Mouse (Mus musculus): ENCODE measurements around the gene D230025D16Rik. TPM values are rescaled to one million over a fixed set of nuclear protein-coding genes. Genes with fewer than 3 reads are reported as not detected.

The D230025D16Rik gene
- polyA plus RNA-seq, 1 experiment from 2014 or later, result 19.1 TPM

DNA sequence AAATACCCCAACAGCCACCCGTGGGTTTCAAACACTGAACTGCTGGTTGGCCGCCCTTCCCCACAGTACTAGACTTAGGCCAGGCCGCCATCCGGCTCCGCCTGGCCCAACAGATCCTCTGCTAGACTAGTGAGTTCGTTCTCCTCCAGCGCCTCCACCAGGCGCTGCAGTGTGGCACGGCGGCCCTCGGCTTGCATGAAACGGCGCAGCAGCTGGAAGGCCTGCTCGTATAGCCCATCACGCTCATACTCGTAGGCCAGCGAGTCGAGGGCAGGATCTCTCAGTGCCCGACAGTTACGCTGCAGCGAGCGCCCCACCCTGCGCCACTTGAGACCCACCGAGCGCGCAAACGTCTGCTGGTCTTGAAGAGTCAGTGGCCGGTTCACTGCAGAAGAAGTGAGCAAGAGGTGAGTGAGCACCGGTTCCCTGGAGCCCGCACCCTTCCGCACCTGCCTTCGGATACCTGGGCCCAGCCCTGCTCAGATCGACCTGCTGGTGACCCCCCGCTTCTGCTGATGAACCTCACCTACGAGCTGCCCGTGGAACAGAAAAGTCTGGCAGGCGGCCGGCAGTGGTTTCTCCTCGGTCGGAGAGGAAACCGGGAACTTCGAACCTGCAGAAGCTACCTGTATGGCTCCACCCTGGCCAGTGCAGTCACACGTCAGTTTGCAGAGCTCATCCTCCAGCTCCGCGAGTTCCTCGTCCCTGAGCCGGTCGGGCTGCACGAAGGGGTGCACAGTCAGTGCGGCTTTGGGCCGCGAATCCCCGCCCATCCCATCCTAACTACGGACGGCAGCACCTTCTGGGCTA, 34.2 kb downstream of the D230025D16Rik start:
- H3K27ac ChIP-seq (replicated peaks), result no peak overlapping the region
- H3K36me3 ChIP-seq (ENCODE audit: control insufficient read depth, insufficient read depth, low read length), result no peaks in the 10 kb centered on the region
- peaks cover 12% of the 10 kb centered on the region; the same call in 1 of the 2 replicates for H3K4me1 ChIP-seq (replicated peaks; ENCODE audit: control insufficient read depth, insufficient read depth)
- 19% methylated on average over 55 of the region's 55 CpGs for WGBS
- no peaks in the 10 kb centered on the region for H3K9me3 ChIP-seq (ENCODE audit: control insufficient read depth, low read length)
- peak overlapping the region; percentile 31 for H3K4me3 ChIP-seq (ENCODE audit: low read depth, low read length)
- peak overlapping the region; percentile 18; the same call in 1 of the 2 replicates for H3K9ac ChIP-seq (ENCODE audit: low read length)
- peak; percentile 9 for ATAC-seq (ENCODE audit: low FRiP score, low TSS enrichment)
- no peaks in the 10 kb centered on the region; the same call in 1 of the 2 replicates for H3K27me3 ChIP-seq (ENCODE audit: control insufficient read depth, insufficient read depth, low read length)
- TF ChIP-seq EP300 (optimal IDR thresholded peaks at IDR 0.05) (no peak), CTCF (IDR thresholded peaks at IDR 0.05; ENCODE audit: low read depth) (peak; percentile 43)
- peak overlapping the region; percentile 62 for H3K4me2 ChIP-seq (replicated peaks; ENCODE audit: low read depth)
- DNase-seq (ENCODE audit: low spot score), result peak; percentile 50

DNA sequence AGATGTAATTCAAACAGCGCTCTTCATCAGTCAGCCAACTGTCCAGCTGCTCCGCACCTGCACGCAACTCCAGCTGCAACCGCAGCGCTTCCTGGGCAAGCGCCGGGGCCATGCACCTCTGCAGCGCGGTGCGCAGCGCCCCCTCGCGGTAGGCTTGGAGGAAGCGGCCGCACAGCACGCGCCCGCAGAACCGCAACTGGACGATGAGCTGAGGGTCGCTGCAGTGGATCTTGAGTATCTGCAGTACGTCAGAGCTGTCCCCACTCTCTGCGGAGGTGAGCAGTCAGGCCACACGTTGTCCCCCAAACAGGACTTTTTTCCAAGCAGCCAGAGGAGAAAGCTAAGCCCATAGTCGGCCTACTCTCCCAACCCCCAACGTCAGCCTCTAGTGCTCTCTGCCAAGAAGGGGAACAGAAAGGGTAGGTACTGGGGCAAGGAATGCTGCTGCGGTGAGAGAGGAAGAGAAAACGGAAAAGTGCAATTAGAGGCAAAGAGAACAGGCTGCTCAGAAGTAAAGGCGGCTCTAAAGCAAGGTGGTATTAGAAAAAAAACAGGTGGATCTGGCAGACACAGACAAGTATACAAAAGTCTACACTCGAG, 34.9 kb downstream of the D230025D16Rik start:
- Histone ChIP-seq H3K4me3 (ENCODE audit: low read depth, low read length) (peak overlapping the region; percentile 31), H3K4me1 (replicated peaks; ENCODE audit: control insufficient read depth, insufficient read depth) (peaks cover 10% of the 10 kb centered on the region; the same call in 1 of the 2 replicates), H3K27me3 (ENCODE audit: control insufficient read depth, insufficient read depth, low read length) (no peaks in the 10 kb centered on the region; the same call in 1 of the 2 replicates), H3K36me3 (ENCODE audit: control insufficient read depth, insufficient read depth, low read length) (no peaks in the 10 kb centered on the region), H3K4me2 (replicated peaks; ENCODE audit: low read depth) (peak overlapping the region; percentile 62), H3K27ac (replicated peaks) (no peak overlapping the region), H3K9me3 (ENCODE audit: control insufficient read depth, low read length) (no peaks in the 10 kb centered on the region), H3K9ac (ENCODE audit: low read length) (peak overlapping the region; percentile 18; the same call in 1 of the 2 replicates)
- TF ChIP-seq CTCF (IDR thresholded peaks at IDR 0.05; ENCODE audit: low read depth) (peak; percentile 99), EP300 (optimal IDR thresholded peaks at IDR 0.05) (no peak)
- 4% methylated on average over 30 of the region's 30 CpGs for WGBS
- ATAC-seq (ENCODE audit: low FRiP score, low TSS enrichment), result peak; percentile 62
- peak; percentile 82 for DNase-seq (ENCODE audit: low spot score)

DNA sequence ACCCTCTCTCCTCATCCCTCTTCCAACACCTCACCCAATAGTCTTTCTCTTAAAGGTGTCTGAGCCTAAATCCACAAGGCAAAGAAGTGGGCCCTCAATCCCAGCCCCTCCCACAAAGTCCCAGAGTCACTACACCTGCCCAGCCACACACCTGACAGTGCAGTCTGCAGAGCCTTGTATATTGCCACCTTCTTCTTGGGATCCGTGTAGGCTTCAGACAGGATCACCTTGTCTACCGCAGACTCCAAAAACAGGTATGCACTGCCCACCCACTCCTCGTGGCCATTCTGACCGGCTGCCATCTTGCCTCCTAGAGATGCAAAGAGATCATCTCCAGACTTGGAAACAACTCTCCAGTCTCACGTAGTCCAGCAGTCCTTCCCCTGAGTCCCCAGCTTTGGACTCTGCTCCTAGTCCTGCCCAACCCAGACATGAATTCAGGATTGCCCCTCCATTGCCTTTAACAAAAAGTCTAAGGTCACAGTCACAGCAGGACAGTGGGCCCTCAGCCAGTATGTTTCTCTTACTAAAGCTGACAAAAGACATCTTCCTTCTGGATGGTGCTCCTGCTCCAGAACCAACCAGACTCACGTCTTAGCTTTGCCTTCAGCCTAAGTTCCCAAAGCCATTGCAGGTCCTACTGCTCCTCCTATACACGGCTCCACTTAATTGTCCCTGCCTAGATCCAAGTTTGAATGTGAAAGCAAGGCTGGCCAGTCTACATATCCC, 35.6 kb downstream of the D230025D16Rik start:
- no peaks in the 10 kb centered on the region; the same call in 1 of the 2 replicates for H3K27me3 ChIP-seq (ENCODE audit: control insufficient read depth, insufficient read depth, low read length)
- 77% methylated on average over 7 of the region's 7 CpGs for WGBS
- H3K4me3 ChIP-seq (ENCODE audit: low read depth, low read length), result no peak overlapping the region
- DNase-seq (ENCODE audit: low spot score) (no peak), ATAC-seq (ENCODE audit: low FRiP score, low TSS enrichment) (no peak)
- no peak overlapping the region for H3K4me2 ChIP-seq (replicated peaks; ENCODE audit: low read depth)
- H3K27ac ChIP-seq (replicated peaks), result no peak overlapping the region
- no peaks in the 10 kb centered on the region for H3K36me3 ChIP-seq (ENCODE audit: control insufficient read depth, insufficient read depth, low read length)
- H3K4me1 ChIP-seq (replicated peaks; ENCODE audit: control insufficient read depth, insufficient read depth), result peaks cover 10% of the 10 kb centered on the region; the same call in 1 of the 2 replicates
- TF ChIP-seq EP300 (optimal IDR thresholded peaks at IDR 0.05) (no peak), CTCF (IDR thresholded peaks at IDR 0.05; ENCODE audit: low read depth) (no peak)
- H3K9me3 ChIP-seq (ENCODE audit: control insufficient read depth, low read length), result no peaks in the 10 kb centered on the region
- no peak overlapping the region for H3K9ac ChIP-seq (ENCODE audit: low read length)

DNA sequence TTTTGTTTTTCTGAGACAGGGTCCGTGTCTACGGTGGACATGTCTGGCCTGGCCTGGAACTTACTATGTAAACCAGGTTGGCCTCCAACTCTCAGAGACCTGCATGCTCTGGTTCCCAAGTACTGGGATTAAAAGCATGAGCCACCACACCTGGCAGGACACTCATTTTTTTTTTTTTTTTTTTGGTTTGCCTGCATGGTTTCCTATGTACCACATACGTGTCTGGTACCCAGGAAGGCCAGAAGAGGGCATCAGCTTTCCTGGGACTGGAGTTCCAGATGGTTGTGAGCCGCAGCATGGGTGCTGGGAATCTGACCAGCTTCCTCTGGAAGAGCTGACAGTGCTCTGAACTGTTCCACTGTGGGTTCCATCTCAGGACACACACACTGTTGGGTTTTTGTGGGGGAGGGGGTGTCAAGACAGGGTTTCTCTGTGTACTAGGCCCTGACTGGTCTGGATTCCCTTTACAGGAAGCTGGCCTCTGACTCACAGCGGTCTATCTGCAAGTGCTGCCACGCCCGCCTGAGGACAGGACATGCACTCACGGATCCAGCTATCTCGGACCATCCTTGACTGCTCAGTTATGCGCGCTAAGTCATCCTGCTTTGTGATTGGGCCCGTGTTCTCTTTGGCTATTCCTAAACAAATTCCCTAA, 36.5 kb downstream of the D230025D16Rik start:
- Histone ChIP-seq H3K27me3 (ENCODE audit: control insufficient read depth, insufficient read depth, low read length) (no peaks in the 10 kb centered on the region; the same call in 1 of the 2 replicates), H3K9me3 (ENCODE audit: control insufficient read depth, low read length) (no peaks in the 10 kb centered on the region)

DNA sequence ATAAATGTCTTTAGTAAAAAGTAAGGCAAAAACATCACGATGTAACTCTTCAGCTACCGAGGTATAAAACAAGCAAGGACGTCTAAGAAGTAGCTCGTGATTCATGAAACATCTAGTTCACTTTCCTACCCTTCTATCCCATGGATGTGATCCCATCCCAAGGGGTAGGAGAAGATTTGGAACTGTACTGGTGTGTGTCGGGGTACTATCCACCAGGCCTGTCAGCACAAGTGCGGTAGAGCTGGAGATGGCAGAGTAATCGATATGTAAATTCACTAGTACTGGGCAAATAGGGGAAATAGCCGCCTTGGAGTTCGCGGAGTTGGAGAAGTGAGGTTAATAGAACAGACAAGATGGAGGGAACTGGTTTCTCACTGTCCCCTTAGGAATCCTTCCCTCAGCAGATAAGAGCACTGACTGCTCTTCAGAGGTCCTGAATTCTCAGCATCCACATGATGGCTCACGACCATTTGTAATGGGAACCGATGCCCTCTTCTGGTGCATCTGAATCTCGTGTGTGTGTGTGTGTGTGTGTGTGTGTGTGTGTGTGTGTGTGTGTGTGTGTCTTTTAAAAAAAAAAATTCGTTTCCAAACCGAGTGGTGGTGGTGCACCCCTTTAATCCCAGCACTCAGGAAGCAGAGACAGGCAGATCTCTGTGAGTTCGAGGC, 38.4 kb downstream of the D230025D16Rik start:
- DNase-seq (ENCODE audit: low spot score) (no peak), ATAC-seq (ENCODE audit: low FRiP score, low TSS enrichment) (no peak)
- Histone ChIP-seq H3K36me3 (ENCODE audit: control insufficient read depth, insufficient read depth, low read length) (no peaks in the 10 kb centered on the region; the same call in 1 of the 2 replicates), H3K9me3 (ENCODE audit: control insufficient read depth, low read length) (no peaks in the 10 kb centered on the region), H3K27ac (replicated peaks) (no peak overlapping the region), H3K4me1 (replicated peaks; ENCODE audit: control insufficient read depth, insufficient read depth) (peaks cover 10% of the 10 kb centered on the region; the same call in 1 of the 2 replicates), H3K4me2 (replicated peaks; ENCODE audit: low read depth) (peak overlapping the region; percentile 91; the same call in 1 of the 2 replicates), H3K9ac (ENCODE audit: low read length) (no peak overlapping the region), H3K27me3 (ENCODE audit: control insufficient read depth, insufficient read depth, low read length) (no peaks in the 10 kb centered on the region; the same call in 1 of the 2 replicates), H3K4me3 (ENCODE audit: low read depth, low read length) (peak overlapping the region; percentile 65; the same call in 1 of the 2 replicates)
- peak; percentile 34; the same call in 1 of the 2 replicates for TF ChIP-seq CTCF (IDR thresholded peaks at IDR 0.05; ENCODE audit: low read depth)
- no peak for TF ChIP-seq EP300 (optimal IDR thresholded peaks at IDR 0.05)
- WGBS, result 46% methylated on average over 16 of the region's 16 CpGs

More for the DNA sequence above, 36.5 kb downstream of the D230025D16Rik start:
- DNase-seq (ENCODE audit: low spot score), result no peak
- 82% methylated on average over 12 of the region's 12 CpGs for WGBS
- Histone ChIP-seq H3K27ac (replicated peaks) (no peak overlapping the region), H3K4me2 (replicated peaks; ENCODE audit: low read depth) (no peak overlapping the region), H3K9ac (ENCODE audit: low read length) (no peak overlapping the region), H3K4me3 (ENCODE audit: low read depth, low read length) (no peak overlapping the region), H3K4me1 (replicated peaks; ENCODE audit: control insufficient read depth, insufficient read depth) (peaks cover 10% of the 10 kb centered on the region; the same call in 1 of the 2 replicates), H3K36me3 (ENCODE audit: control insufficient read depth, insufficient read depth, low read length) (no peaks in the 10 kb centered on the region)
- no peak for ATAC-seq (ENCODE audit: low FRiP score, low TSS enrichment)
- TF ChIP-seq EP300 (optimal IDR thresholded peaks at IDR 0.05), result no peak
- no peak for TF ChIP-seq CTCF (IDR thresholded peaks at IDR 0.05; ENCODE audit: low read depth)

Data from stomach, postnatal 0 days (tissue).